Mouse (Mus musculus) heart, embryonic 11.5 days (tissue): Measurements from ENCODE around the gene Prg3. TPM values are rescaled to one million over a fixed set of nuclear protein-coding genes. Genes with fewer than 3 reads are reported as not detected.

Source experiments
- ATAC-seq: fragments of 200-750 bp; cut with Nextera tagmentation; replicated peaks from 2 replicates; pipeline ENCODE4 v1.8.0; 2017; ENCODE audit warnings: moderate library complexity; ENCODE audit not compliant: insufficient number of reproducible peaks, low FRiP score, low TSS enrichment
- H3K27ac ChIP-seq: fragments of 300-500 bp; sonication (generic); 2 replicates; pipeline ENCODE4 v1.5.1; 2014; ENCODE audit warnings: mild to moderate bottlenecking, low read depth, low read length
- H3K27me3 ChIP-seq: fragments of 300-500 bp; sonication (generic); 2 replicates; pipeline ENCODE4 v1.6.1; 2014; ENCODE audit warnings: mild to moderate bottlenecking, low read length, mixed read lengths; ENCODE audit not compliant: control insufficient read depth, insufficient read depth
- H3K36me3 ChIP-seq: fragments of 300-500 bp; sonication (generic); 2 replicates; pipeline ENCODE4 v1.6.1; 2014; ENCODE audit warnings: mild to moderate bottlenecking, low read length, moderate library complexity, mixed read lengths; ENCODE audit not compliant: control insufficient read depth, insufficient read depth
- H3K4me1 ChIP-seq: fragments of 300-500 bp; sonication (generic); 2 replicates; pipeline ENCODE4 v1.6.1; 2014; ENCODE audit warnings: low read length; ENCODE audit not compliant: control insufficient read depth, insufficient read depth
- H3K4me2 ChIP-seq: fragments of 300-500 bp; sonication (generic); 2 replicates; pipeline ENCODE4 v1.6.1; 2014; ENCODE audit warnings: mild to moderate bottlenecking, moderate library complexity
- H3K4me3 ChIP-seq: fragments of 300-500 bp; sonication (generic); 2 replicates; pipeline ENCODE4 v1.5.1; 2014; ENCODE audit warnings: low read depth, low read length
- H3K9ac ChIP-seq: fragments of 300-500 bp; sonication (generic); 2 replicates; pipeline ENCODE4 v1.6.1; 2014; ENCODE audit warnings: mild to moderate bottlenecking, low read depth, low read length, moderate library complexity
- H3K9me3 ChIP-seq: fragments of 300-500 bp; sonication (generic); replicated peaks from 2 replicates; pipeline ENCODE4 v1.6.1; 2016; ENCODE audit warnings: low read length; ENCODE audit not compliant: control insufficient read depth
- WGBS: fragments of 180-500 bp; shearing (Covaris S2); extraction: QIAGEN DNeasy Blood & Tissue Kit; methylation state at CpG from one replicate; pipeline ENCODE4 v1.1.7; 2014; ENCODE audit not compliant: insufficient replicate concordance; 5-methylcytosine and 5-hydroxymethylcytosine counted together
- polyA plus RNA-seq: library from polyadenylated mRNA; unstranded; fragments of >200 nt; fragmentation: Nextera tagmentation; extraction: Ambion mirVana; gene quantifications from 2 replicates; pipeline ENCODE4 v1.2.1, GENCODE M21; 2014

Prg3 gene
- polyA plus RNA-seq, 1 experiment from 2014 or later, result 0.37 TPM

DNA sequence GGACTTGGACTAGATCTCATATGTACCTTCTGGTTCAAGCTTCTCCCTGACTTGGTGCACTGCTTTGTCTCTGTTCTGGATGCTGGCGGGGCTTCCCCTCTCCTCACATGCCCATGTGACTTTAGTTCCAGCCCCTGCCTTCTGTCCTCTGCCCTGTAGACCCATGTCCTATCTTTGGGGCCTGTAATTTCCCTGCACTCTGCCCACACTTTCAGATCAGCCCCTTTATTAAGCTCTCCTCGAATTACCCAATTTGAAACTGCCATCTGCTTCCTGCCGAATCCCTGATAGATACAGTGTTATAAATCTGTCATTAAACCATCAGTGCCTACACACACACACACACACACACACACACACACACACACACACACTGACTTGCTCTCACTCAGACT lies 26.6 kb downstream of the Prg3 start:
- Histone ChIP-seq H3K4me3 (no peak overlapping the region), H3K36me3 (no peaks in the 10 kb centered on the region), H3K27ac (no peak overlapping the region), H3K9me3 (no peaks in the 10 kb centered on the region), H3K9ac (no peak overlapping the region), H3K4me2 (no peak overlapping the region), H3K27me3 (no peaks in the 10 kb centered on the region), H3K4me1 (peaks cover 29% of the 10 kb centered on the region)
- 41% methylated on average over 3 of the region's 3 CpGs for WGBS
- ATAC-seq, result no peak

DNA sequence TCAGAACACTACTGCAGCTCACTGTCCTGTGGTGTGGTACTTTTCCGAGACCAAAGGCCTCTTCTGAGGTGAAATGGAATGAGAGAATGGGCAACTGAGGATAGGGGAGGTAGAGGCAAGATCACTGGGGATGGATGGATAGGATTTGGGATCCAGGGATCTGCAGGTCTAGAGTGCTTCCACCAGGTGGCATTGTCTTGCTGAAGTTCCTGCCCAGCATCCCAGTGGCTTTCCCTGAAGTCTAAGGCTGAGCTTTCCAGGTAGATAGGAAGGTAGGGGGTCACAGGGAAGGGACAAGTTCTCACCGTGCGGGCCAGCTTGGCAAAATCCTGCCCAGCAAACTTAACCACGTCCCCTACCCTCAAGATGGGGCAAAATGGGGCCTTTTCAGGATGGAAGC lies 34.0 kb downstream of the Prg3 start:
- Histone ChIP-seq H3K36me3 (no peaks in the 10 kb centered on the region), H3K9ac (no peak overlapping the region), H3K27ac (no peak overlapping the region), H3K4me2 (no peak overlapping the region), H3K4me3 (no peak overlapping the region), H3K4me1 (no peaks in the 10 kb centered on the region), H3K27me3 (peaks cover 2% of the 10 kb centered on the region; the same call in 1 of the 2 replicates), H3K9me3 (no peaks in the 10 kb centered on the region)
- 13% methylated on average over 4 of the region's 4 CpGs for WGBS
- ATAC-seq, result no peak

DNA sequence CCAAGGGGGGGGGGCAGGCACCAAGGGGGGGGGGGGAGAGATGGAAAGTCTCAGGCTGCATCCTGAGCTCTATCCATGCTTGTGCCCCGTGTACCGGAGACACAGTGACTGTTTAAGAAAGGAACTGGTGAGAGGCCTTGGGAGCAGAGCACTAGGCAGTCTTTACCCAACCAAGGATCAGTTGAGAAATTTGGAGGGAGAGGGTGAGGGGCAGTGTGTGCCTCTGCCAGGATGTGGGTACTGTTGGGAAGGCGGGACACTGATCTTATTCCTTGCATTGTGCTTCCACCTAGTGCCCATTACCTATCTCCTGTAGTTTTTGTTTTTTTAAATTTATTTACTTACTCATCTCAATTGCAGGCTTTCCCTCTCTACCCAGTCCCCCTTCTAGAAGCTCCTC lies 38.2 kb downstream of the Prg3 start:
- 57% methylated on average over 3 of the region's 3 CpGs for WGBS
- Histone ChIP-seq H3K4me3 (no peak overlapping the region), H3K27ac (no peak overlapping the region), H3K36me3 (no peaks in the 10 kb centered on the region), H3K9me3 (no peaks in the 10 kb centered on the region), H3K27me3 (peaks cover 2% of the 10 kb centered on the region; the same call in 1 of the 2 replicates), H3K4me1 (no peaks in the 10 kb centered on the region), H3K9ac (no peak overlapping the region), H3K4me2 (no peak overlapping the region)
- ATAC-seq, result no peak

DNA sequence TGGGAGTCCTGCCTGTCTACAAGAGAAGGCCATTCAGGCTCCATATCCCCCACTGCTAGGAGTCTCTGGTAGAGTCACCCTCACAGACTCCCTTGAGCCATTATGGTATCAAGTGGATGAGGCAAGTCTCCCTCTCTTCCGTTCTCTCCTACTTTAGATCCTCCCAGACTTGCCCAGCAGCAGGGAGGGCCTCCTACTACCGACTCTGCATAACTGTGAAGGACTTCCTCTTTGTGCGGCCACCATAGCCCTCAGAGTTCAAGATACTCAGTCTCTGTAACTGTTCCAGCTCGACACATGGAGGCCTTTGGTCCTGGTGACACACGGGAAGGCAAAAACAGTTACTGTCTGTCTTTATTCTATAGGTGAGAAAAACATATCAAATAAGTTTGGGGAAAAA lies 39.3 kb downstream of the Prg3 start:
- H3K9ac ChIP-seq, result no peak overlapping the region
- H3K27ac ChIP-seq, result no peak overlapping the region
- H3K9me3 ChIP-seq, result no peaks in the 10 kb centered on the region
- WGBS, result 61% methylated on average over 5 of the region's 5 CpGs
- no peak for ATAC-seq
- no peaks in the 10 kb centered on the region for H3K27me3 ChIP-seq
- H3K4me2 ChIP-seq, result no peak overlapping the region
- H3K36me3 ChIP-seq, result no peaks in the 10 kb centered on the region
- H3K4me3 ChIP-seq, result no peak overlapping the region
- H3K4me1 ChIP-seq, result no peaks in the 10 kb centered on the region

DNA sequence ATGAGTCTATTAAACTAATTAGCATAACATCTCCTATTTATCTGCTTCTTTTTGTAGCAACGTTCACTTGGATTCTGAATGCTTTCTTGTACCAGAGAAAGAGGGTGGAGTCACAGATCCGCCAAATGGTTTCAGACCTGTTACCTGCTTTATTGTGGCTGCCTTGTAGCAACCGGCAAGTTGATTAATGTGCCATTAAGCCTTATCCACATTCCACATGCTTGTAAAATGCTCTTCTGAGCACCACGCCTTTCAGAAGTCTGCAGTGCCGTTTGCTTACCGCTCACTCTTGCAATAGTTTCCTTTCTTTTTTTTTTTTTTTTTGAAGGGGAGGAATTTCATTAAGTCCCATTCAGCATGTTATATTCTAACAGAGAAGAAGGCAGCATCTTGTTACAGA lies 41.9 kb downstream of the Prg3 start:
- Histone ChIP-seq H3K27ac (no peak overlapping the region), H3K4me2 (no peak overlapping the region), H3K4me1 (no peaks in the 10 kb centered on the region), H3K36me3 (no peaks in the 10 kb centered on the region), H3K9ac (no peak overlapping the region), H3K9me3 (no peaks in the 10 kb centered on the region), H3K4me3 (no peak overlapping the region), H3K27me3 (no peaks in the 10 kb centered on the region)
- 64% methylated on average over 6 of the region's 6 CpGs for WGBS
- no peak for ATAC-seq

DNA sequence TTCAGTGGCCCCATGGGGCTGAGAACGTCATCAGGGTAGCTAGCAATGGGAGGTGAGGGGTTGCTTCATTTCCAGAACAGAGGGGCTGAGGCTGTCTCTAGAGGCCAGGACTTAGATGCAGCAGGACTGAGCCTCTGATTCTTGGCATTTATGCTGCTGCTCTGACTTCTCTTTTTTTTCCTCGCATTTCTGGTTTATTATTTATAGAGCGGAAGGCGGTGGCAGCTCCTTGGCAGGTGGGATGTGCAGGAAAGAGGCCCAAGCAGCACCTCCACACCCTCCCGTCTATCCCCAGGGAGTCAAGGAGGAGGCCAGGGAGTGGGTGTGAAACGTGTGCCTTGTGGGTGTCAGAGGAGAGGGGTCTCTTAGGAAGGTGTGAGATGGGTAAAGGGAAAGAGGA lies 43.0 kb downstream of the Prg3 start:
- Histone ChIP-seq H3K4me3 (no peak overlapping the region), H3K9me3 (no peaks in the 10 kb centered on the region), H3K4me2 (no peak overlapping the region), H3K27ac (no peak overlapping the region), H3K4me1 (no peaks in the 10 kb centered on the region), H3K27me3 (no peaks in the 10 kb centered on the region), H3K36me3 (no peaks in the 10 kb centered on the region), H3K9ac (no peak overlapping the region)
- WGBS, result 54% methylated on average over 6 of the region's 6 CpGs
- no peak for ATAC-seq

DNA sequence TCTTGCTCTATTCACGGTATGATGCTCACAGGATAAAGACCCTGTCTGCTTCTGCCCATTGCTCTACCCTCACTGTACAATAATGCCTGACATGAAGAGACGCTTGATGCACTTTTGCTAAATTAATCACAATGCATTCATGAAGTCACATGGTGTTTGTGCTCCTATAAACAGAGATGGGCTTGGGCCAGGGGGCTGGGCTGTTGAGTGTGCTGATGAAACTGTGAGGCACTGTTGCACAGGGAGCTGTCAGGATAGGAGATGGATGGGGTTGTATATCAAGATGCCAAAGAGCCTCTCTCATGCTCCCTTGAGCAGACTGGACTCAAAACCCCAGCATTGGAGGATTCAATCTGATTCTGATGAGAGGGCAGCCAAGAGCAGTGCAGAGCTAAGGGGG lies 45.1 kb downstream of the Prg3 start:
- Histone ChIP-seq H3K9ac (no peak overlapping the region), H3K4me2 (no peak overlapping the region), H3K36me3 (no peaks in the 10 kb centered on the region), H3K9me3 (no peaks in the 10 kb centered on the region), H3K4me1 (0 out of 2 replicates have a peak, but pooled peaks cover 2% of the 10 kb centered on the region), H3K4me3 (no peak overlapping the region), H3K27me3 (no peaks in the 10 kb centered on the region), H3K27ac (no peak overlapping the region)
- WGBS, result 62% methylated on average over 2 of the region's 2 CpGs
- ATAC-seq, result no peak

DNA sequence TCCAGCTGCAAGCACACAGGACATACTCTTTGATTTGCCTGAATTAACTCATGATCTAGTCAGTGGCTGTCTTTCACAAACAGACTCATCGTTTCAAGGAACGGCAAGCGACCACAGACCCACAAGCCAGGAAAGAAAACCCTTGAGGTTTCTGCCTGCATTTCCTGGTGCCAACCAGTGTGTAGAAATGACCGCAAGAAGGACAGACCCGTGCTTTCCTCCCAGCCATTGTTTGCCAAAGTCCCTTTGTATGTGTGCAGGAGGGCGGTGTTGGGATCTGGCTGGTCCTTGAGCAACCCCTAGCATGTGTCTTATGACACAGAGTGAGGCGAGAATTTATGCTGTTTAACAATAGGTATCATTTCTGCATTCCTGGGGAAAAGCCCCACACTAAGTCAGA lies 46.2 kb downstream of the Prg3 start:
- no peak for ATAC-seq

DNA sequence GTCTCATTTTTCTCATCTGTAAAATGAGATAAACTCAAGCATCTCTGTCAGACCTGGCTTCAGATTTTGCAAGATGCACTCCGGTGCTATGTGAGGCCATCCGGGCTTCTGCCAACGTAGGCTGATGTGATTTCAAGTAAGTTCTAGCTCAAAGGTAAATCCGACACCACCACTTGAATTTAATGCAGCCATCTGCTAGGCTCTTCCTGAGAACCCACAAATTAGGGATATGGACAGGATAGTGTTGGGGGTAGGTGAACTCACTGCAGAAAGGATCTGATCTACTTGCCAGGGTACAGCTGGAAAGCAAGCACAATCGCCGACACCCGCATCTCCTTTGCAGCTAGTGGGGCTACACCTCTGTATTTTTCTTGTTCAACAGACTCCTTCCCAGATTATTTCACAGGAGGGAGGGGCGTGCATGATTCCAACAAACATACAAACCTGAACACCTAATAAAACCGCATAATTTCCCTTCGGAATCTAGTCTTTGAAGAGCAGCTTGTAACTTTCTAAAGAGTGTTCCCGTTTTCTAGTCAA lies 48.6 kb downstream of the Prg3 start:
- Histone ChIP-seq H3K4me3 (peak overlapping the region; percentile 80), H3K36me3 (peaks cover 24% of the 10 kb centered on the region), H3K9me3 (no peaks in the 10 kb centered on the region), H3K4me2 (peak overlapping the region; percentile 90), H3K27ac (peak overlapping the region; percentile 85), H3K4me1 (0 out of 2 replicates have a peak, but pooled peaks cover 4% of the 10 kb centered on the region), H3K9ac (peak overlapping the region; percentile 99), H3K27me3 (no peaks in the 10 kb centered on the region)
- peak; percentile 16; the same call in 1 of the 2 replicates for ATAC-seq
- WGBS, result 8% methylated on average over 11 of the region's 11 CpGs

More for the DNA sequence above, 46.2 kb downstream of the Prg3 start:
- Histone ChIP-seq H3K9ac (no peak overlapping the region), H3K9me3 (no peaks in the 10 kb centered on the region), H3K27ac (no peak overlapping the region), H3K4me1 (0 out of 2 replicates have a peak, but pooled peaks cover 4% of the 10 kb centered on the region), H3K4me2 (no peak overlapping the region), H3K36me3 (peaks cover 3% of the 10 kb centered on the region; the same call in 1 of the 2 replicates), H3K4me3 (no peak overlapping the region), H3K27me3 (no peaks in the 10 kb centered on the region)
- WGBS, result 73% methylated on average over 7 of the region's 7 CpGs
